Mouse (Mus musculus): ENCODE measurements at regions not wholly inside any gene's neighbourhood (a gene's known extent, or its start where the extent isn't known, plus 50 kb on each side); places are given as distances from the start of the nearest gene placed in this dataset.

DNA sequence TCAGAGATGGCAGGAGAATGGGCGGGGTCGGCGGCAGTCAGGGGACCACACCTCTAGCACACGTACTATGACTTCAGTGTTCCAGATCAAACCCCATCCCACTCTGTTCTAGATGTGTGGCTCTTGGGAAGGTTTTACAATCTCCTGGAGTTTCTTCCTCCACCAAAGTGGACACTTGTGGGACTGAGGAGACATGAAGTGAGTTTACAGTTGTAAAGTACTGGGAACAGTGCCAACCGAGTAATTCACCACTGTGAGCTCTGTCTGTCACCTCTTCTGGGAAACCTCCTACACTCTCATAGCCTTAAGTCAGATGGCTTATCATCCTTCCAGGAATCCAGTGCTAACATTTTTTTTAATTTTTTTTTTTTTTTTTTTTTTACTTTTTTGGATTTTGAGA, 209.1 kb downstream of the Xxylt1 start:
- no peak for DNase-seq (ENCODE audit: low spot score)

DNA sequence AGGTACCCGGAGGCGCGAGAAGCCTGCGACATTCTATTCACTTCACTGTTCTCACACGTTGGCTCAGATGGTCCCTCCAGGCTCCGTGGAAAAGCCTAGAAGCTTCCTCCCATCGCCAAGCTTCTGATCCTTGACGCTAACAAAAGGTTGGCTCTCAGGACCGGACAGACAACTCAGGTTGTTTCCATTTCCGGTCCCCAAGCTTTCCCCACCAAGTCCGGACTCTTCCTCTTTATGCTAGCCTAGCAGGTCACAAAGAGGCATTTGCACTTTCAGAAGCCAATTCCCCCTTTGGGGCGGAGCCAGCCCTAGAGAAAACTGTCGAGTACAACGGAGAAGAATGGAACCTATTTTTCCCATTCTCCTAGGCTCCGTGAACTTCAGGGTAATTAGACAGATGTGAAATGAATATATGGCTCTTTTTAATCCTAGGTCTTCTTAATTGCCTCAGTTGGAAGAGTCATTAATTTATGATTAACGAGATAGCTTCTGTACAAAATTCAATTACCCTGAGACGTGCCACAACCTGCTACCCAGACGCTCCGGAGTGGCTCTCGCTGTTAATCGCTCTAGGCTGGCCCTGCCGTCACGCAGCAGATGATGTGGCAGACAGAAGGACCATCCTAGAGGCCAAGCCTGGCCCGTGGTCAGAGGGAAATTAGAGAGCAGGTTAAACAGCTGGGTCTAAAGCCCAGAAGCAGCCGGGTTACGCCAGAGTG, 207.6 kb downstream of the Xxylt1 start:
- DNase-seq (ENCODE audit: low spot score): no peak

DNA sequence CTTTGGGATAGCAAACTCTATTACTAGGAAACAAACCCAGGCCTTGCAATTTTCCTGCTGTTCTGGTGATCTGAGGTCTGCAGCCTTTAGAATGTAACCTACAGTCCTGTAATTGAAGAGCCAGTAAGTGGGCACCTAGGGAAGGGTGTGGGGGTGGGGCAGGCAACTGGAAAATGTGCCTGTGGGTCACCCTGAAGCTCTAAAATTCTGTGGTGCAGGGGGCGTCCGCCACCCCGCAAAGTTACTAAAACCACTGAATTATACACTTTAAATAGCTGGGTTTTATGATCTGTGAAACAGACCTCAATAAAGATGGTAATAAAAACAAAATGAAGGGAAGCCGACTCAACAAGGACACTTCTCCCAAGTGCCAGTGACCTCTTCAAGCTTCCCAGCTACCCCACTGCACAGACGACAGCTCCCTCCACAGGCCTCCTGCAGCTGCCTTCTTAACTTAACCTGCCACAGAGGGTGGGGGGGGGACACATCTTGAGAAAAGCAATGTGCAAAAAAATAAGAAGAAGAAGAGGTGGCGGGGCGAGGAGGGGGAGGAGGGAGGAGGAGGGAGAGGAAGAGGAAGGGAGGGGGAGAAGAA, 205.9 kb downstream of the Xxylt1 start:
- DNase-seq (ENCODE audit: low spot score): no peak

DNA sequence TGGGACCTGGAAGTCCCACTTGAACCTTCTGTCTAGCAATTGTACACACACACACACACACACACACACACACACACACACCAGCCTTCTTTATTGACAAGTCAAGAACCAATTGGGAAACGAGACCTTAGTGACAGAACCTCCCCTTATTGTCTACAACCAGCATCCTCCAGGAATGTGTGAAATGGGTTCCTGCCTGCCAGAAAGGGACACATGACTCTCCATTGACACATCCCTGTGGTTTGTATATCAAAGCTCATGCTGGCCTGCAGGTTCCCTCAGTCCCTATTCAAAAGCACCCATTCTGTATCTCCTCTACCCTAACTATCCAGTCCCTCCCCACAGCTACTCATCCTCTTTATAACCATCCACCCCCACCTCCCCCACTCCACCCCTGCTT, 202.4 kb downstream of the Xxylt1 start:
- DNase-seq (ENCODE audit: low spot score): no peak

DNA sequence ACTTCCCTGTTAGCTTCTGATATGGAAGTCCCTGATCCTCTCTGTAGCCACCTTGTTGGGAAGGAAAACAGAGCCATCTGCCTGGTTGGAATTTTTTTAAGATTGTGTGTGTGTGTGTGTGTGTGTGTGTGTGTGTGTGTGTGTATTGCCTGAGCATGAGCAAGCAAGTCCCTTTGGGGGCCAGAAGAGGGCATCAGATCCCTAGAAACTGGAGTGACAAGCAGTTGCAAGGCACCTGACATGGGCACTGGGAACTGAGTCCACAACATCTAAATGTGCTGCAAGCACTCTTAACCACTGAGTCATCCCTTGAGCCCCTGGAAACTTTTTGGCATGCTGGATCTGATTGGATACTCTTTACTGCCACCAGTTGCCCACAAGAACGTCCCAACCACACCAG, 201.4 kb downstream of the Xxylt1 start:
- no peak for DNase-seq (ENCODE audit: low spot score)

DNA sequence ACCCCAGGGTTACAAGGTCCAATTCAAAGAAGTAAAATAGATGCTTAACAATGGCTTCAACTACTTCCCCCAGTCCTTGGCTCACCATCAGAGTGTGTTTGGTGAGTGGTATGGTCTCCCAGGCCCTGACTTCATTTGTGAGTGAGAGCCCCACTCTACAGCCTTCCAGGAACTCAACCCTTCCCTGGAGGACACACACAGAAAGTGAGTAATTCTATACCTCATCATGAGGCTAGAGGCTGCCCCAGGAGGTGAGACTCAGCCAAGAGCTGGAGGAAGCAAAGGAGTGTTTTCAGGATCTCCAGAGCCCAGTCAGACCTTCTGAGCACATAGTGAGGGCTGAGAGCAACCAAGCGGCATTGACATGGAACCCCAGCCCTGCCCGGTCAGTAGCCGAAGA, 200.6 kb downstream of the Xxylt1 start:
- no peak for DNase-seq (ENCODE audit: low spot score)

DNA sequence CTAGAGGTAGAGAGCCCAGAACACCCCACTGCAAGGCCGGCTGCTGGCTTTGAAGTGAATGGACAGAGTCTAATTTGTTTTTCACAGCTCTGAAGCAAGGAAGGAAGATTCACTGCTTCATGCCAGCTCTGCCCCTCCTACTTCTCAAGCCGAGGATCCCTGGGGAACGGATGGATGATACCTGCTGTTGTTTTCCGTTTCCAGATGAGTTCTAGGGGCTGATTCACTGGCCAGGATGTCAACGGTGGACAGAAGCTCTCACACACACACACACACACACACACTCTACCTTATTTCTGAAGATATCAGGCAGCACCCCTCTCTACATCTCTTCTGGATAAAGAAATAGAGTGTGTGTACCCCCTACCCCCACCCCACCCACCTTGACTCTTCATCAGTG, 200.0 kb downstream of the Xxylt1 start:
- no peak for DNase-seq (ENCODE audit: low spot score)

DNA sequence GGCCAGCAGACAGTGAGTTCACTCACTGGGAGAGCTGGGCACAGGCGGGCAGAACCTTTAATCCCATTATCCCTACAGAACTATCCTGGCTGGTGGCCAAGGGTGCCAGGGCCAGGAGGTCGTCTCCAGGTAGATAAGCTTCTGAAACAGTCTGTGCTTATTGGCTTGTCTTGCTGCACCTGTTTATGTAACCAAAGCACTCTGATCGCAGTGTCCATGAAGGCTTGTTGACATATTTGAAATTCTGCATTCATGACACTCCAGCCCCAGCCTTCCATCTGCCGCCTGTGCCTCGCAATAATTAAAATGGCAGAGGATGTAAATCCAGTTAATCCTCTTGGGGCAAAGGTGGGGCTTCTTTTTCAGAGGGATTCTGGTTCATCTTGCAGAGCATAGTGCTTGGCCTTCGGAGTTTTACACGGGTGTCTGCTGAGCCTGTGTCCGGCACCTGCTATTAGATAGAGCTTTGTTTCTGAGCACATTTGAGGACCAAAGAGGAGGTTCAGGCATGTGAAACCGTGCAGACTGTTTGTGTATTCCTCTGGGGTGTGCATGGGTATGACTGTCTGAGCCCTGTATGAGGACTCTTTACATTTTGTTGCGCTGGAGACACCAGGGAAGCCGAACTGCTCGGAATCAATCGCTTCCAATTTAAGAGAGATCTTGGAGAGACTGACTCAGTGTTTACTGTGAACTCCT, 197.6 kb downstream of the Xxylt1 start:
- DNase-seq (ENCODE audit: low spot score): no peak

DNA sequence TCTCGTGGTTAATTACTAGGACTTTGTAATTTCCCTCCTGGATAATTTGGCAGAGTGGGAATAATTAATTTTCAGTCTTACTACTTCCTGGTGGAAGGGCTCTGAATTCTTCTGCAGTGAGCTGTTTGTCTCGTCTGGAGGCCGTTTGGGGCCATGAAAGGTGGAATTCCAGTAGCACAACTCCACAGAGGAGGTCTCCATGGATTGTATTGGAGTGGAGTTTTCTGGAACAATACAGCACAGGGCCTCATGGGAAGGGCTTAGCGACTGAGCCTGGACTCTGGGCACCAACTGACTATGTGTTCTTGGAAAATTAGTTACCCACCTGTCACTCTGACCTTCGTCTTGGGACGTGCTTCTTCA, 197.1 kb downstream of the Xxylt1 start:
- DNase-seq (ENCODE audit: low spot score): no peak

DNA sequence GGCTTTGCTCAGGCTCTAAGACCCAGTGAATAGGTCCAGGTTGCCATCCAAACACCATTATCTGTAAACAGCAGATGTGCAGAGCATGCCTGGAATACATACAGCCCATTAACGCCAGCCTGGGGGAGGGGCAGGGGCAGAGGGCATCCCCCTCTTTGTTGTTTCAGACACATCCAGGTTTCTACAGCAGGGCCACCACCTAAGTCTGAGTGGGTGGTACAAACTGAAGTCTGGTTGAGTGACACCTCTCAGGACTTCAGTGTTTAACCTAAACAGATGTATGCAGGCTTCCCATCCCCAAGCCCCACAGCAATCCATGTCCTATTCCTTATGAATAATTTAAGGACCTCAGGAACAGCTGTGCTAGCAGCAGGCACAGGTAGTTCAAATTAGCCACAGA, 194.2 kb downstream of the Xxylt1 start:
- no peak for DNase-seq (ENCODE audit: low spot score)

DNA sequence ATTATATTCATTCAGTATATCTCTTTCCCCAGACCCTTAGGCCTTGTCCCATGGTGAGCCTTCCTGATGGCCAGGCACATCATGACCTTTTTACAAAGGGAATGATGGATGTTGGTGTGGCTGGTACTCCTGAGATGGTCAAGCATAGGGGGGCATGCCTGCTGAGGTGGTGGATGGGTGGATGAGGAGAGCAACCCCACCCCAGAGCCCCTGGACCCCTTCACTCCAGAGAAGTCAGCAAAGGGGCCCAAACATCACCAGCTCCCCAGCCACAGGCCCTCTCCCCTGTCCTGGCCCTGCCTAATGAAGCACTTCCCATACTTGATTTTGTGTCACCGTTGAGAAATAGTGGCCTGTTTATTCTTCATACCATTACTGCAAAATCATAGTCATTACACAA, 193.7 kb downstream of the Xxylt1 start:
- DNase-seq (ENCODE audit: low spot score): no peak

DNA sequence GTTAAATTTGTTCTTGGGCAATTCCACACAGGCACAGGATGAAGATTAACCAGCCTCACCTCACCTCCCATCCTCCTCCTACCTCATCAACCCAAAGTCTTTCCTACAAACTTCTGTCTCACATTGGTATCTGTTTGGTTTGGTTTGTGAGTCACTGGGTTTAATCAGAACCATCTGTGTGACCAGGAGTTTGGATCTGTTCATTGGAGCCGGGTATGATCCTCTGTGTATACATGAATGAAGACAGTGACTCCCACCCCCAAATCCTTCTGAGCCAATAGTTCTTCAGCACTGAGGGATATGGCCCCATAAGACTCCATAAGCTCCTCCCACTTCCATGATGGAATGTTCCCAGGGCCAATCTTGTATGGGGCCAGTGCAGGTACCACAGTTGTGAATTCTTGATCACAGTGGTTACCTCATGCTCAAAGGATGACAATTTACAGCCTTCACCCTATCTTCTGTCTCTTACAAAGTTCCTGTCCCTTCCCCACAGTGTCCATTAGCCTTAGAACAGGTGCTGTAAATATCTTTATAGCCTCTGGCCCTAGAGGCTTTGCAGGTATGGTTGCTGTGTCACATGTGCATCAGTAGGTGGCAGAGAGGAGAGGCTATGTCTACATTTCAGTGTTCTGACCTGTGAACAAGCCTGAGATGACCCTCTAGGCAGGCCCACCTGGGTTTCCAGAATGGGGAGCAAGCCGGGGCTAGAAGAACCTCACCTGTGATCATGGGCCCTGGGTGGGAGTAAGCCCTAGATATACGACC, 192.5 kb downstream of the Xxylt1 start:
- DNase-seq (ENCODE audit: low spot score): no peak

DNA sequence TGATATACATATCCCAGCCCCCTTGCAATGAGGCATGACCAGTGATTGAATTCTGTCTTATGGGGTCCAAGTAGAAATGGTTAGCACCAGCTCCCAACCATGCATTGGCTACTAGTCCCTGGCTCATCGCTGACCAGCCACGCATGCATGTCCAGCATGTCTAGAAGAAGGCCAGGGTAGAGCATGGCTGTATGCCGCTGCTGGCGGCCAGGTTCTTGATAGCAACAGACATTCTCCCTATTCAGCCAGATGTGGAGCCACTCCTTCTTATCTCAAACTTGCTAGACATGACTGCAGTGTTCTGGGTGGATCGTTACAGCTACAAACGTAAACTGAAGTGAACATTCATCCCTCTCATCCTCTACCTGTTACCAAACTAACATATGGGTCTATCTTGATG, 188.6 kb downstream of the Xxylt1 start:
- no peak for DNase-seq (ENCODE audit: low spot score)

DNA sequence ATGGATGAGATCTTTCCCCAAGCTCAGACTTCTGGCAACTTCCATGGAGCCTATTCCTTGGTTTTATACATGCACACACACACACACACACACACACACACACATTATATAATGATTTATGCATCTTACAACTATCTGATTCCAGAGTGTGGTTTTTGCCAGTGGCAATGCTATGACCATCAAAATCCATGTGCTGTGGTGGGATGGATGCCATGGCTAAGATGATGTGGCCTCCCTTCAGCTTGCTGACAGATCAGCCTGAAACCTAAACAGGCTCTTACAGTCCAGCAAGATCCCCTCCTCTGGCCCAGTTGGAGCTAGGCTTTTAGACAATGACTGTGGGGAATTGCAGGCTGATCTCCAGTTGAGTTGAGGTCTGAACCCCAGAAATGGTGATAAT, 187.1 kb downstream of the Xxylt1 start:
- no peak for DNase-seq (ENCODE audit: low spot score)

DNA sequence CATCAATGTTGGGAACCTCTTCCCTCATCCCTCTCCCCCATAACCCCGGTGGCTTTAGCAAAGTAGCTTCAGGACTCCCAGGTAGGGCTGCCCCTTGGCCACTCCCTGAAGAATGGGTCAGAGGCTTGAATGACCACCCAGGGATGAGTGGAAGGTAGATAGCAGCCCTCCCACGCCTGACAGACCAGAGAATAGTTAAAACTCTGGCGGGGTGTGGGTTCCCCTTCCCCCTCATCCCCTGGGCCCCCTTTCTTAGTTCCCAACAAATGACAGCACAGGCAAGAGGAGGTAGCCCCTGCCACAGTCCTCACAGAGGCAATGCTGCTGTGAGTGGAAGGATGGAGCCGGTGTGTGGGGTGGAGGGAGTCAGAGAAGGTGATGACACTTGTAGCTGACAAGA, 186.2 kb downstream of the Xxylt1 start:
- DNase-seq (ENCODE audit: low spot score): no peak

DNA sequence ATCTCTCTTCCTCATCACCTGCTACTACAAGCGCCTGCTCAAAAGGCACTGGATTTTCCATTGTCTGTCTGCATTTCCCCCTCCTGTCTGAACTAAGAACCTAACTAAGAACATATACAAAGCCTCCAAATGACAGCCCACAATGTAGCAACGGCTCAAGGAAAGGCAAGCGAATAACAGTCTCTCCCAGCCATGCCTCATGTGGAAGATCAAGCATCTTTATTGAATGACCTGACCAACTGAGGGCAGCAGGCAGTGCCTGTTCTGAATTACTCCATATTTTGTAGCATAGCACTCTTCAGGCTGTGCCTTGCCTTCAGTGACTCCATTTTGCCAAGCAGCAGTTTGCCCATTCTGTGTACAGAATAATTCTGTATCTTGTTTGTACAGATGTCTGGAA, 183.9 kb downstream of the Xxylt1 start:
- no peak for DNase-seq (ENCODE audit: low spot score)

DNA sequence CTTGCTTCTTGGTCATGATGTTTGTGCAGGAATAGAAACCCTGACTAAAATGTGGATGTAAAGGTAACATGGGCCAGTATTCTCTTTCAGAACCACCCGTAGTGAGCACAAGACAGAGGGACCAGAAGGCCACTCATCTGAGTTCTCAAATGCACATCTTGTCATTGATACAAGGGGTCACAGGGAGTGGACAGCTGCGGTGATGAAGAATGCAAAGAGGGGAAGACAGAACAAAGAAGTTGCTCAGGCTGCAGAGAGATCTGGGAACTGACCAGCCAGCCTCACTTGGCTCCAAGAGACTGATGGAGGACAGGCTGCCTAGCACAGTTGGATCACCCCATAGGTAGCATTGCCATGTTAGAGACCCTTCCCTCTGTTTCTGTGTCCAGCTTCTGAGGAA, 181.1 kb downstream of the Xxylt1 start:
- no peak for DNase-seq (ENCODE audit: low spot score)

DNA sequence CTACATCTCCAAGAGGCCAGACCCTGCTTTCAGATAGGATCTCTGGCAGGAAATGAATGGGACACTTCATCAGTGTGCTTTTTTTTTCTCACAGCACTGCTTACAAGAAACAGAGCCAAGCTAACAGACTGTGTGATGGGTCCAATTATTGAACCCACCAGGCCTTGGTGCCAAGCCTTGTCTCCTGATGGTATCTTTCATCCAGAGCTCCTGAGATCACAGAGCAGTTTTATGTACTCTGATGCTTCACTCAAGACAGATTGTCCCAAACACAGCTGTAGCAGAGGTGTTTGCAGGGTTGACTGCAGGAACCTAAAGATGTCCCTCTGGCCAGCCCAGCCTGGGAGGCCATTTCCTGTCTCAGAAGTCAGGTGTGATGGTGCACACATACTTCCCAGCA, 179.9 kb downstream of the Xxylt1 start:
- DNase-seq (ENCODE audit: low spot score): no peak

Data from ovary, postnatal 14 days (tissue).